Mouse (Mus musculus) brain, adult 10 weeks (tissue): Measurements from ENCODE around the gene Akr1cl. TPM values are rescaled to one million over a fixed set of nuclear protein-coding genes. Genes with fewer than 3 reads are reported as not detected.

Experiments used
- polyA plus RNA-seq: library from polyadenylated mRNA; stranded (reverse); fragments of 350-450 nt; fragmentation: Illumina TruSeq; extraction: RNeasy Lipid Tissue Mini Kit (QIAGEN cat#74804); gene quantifications from one replicate; pipeline ENCODE4 v1.2.3, GENCODE M21; 2015; ENCODE audit warnings: low read depth, low replicate concordance

The Akr1cl gene
- polyA plus RNA-seq = not detected

GRCm38 (mm10) chr1:65032641-65033040 is at the start of gene Akr1cl:
TSS of gene Akr1cl (minus strand) at chr1:65032759.

GRCm38 (mm10) chr1:65082188-65082587 is 49.6 kb upstream of the Akr1cl start, which contains the start of gene Crygb:
TSS of gene Crygb (minus strand) at chr1:65082288.

GRCm38 (mm10) chr1:65073589-65073988 is 41.0 kb upstream of the Akr1cl start, which contains the start of gene Crygc:
TSS of gene Crygc (minus strand) at chr1:65073689.

GRCm38 (mm10) chr1:65063352-65063751 is 30.8 kb upstream of the Akr1cl start, which contains the start of gene Crygd:
TSS of gene Crygd (minus strand) at chr1:65063452.

GRCm38 (mm10) chr1:65050952-65051351 is 18.4 kb upstream of the Akr1cl start, which contains the start of gene Cryge:
TSS of gene Cryge (minus strand) at chr1:65051149.

Other genes starting within 250 kb of the Akr1cl start
- gene Plekhm3, start 75.9 kb downstream of the Akr1cl start, polyA plus RNA-seq = 13.4 TPM
- not detected for gene Cryge, start 18.4 kb upstream of the Akr1cl start, polyA plus RNA-seq
- not detected for gene Crygd, start 30.7 kb upstream of the Akr1cl start, polyA plus RNA-seq
- gene Crygc, start 40.9 kb upstream of the Akr1cl start, polyA plus RNA-seq = not detected
- gene Crygb, start 49.5 kb upstream of the Akr1cl start, polyA plus RNA-seq = not detected
- not detected for gene Cryga, start 70.6 kb upstream of the Akr1cl start, polyA plus RNA-seq
- 0.97 TPM for gene Gm28845, start 86.8 kb upstream of the Akr1cl start, polyA plus RNA-seq
- 7.4 TPM for gene D630023F18Rik, start 90.5 kb upstream of the Akr1cl start, polyA plus RNA-seq
- 51.8 TPM for gene Idh1, start 153.7 kb upstream of the Akr1cl start, polyA plus RNA-seq
- gene Pikfyve, start 153.9 kb upstream of the Akr1cl start, polyA plus RNA-seq = 14.9 TPM
- gene Pth2r, start 249.3 kb upstream of the Akr1cl start, polyA plus RNA-seq = 1.1 TPM